Mouse (Mus musculus) small intestine, adult 2 months (tissue): ENCODE results near the gene Tmem147. TPM values are rescaled to one million over a fixed set of nuclear protein-coding genes. Genes with fewer than 3 reads are reported as not detected.
"Not testable (repeated sequence)": the region's sequence is repeated elsewhere in the genome, so short reads cannot be mapped to it uniquely, and the experiment has no call there.

Experiments used
- H3K27ac ChIP-seq: fragments of 200-500 bp; 2 replicates; pipeline ENCODE4 v1.5.1; 2012; ENCODE audit warnings: low read depth, low read length, control low read depth, inconsistent platforms; ENCODE audit not compliant: insufficient read depth
- H3K27me3 ChIP-seq: fragments of 200-500 bp; 2 replicates; pipeline ENCODE4 v1.6.1; 2012; ENCODE audit warnings: mild to moderate bottlenecking, moderate library complexity, low read length, inconsistent platforms; ENCODE audit not compliant: control insufficient read depth, insufficient read depth
- H3K36me3 ChIP-seq: fragments of 200-500 bp; 2 replicates; pipeline ENCODE4 v1.6.1; 2012; ENCODE audit warnings: mild to moderate bottlenecking, low read length, control low read depth, inconsistent platforms; ENCODE audit not compliant: control insufficient read depth, insufficient read depth
- H3K4me1 ChIP-seq: fragments of 200-500 bp; 2 replicates; pipeline ENCODE4 v1.6.1; 2012; ENCODE audit warnings: low read length, inconsistent platforms, mixed read lengths; ENCODE audit not compliant: control insufficient read depth, insufficient read depth, insufficient read length
- H3K4me3 ChIP-seq: fragments of 200-500 bp; 2 replicates; pipeline ENCODE4 v1.5.1; 2012; ENCODE audit warnings: low read depth, mild to moderate bottlenecking, control low read depth, inconsistent platforms, low read length, moderate library complexity
- CTCF ChIP-seq: fragments of 200-500 bp; IDR thresholded peaks from 2 replicates; pipeline ENCODE4 v1.5.1; 2012; ENCODE audit warnings: low read depth, mild to moderate bottlenecking, control low read depth, inconsistent platforms, low read length, moderate library complexity, mixed read lengths; ENCODE audit not compliant: insufficient replicate concordance, insufficient read length; ENCODE audit errors: extremely low read depth
- POLR2A ChIP-seq: fragments of 200-500 bp; IDR thresholded peaks from 2 replicates; pipeline ENCODE4 v1.6.1; 2012; ENCODE audit warnings: low read depth, mild to moderate bottlenecking, control low read depth, inconsistent platforms, low read length, moderate library complexity
- WGBS: fragments of 180-500 bp; shearing (Covaris S2); methylation state at CpG from one replicate; pipeline ENCODE4 v1.1.7; 2018; 5-methylcytosine and 5-hydroxymethylcytosine counted together
- polyA plus RNA-seq: library from polyadenylated mRNA; depleted of rRNA; stranded (reverse); fragments of >200 nt; gene quantifications from 2 replicates; pipeline ENCODE4 v1.2.3, GENCODE M21; 2012

The Tmem147 gene
- polyA plus RNA-seq, 1 experiment: 181 TPM

DNA sequence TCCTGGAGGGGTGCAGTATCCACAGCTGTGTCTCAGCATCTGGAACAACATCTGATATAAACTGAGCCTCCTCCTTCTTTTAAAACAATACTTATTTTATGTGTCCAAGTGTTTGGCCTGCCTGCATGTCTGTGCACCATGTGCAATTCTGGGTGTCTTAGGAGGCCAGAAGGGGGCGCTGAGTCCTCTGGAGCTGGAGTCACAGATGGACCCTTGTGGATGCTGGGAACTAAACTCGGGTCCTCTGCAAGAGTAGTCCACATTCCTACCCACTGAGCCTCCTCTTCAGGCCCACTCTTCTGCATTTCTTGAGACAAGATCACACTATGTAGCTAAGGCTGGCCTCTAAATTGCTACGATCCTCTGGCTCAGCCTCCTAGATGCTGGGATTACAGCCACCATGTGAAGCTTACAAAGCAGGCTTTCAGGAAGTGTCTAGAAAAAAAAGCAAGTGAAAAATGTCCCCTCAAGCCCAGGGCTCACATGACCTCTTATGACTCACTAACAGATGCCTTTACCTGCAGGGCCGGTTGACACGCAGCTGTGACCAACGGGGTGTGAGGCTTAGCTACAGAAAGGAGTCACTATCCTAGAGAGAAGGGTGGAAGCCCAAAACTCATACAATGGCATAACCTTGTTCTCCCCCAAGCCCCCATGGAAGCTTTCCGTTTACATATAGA lies 18.3 kb upstream of the Tmem147 start:
- no peak overlapping the region for H3K4me3 ChIP-seq
- WGBS: 79% methylated on average over 7 of the region's 7 CpGs
- H3K27me3 ChIP-seq: no peaks in the 10 kb centered on the region
- H3K4me1 ChIP-seq: peaks cover 2% of the 10 kb centered on the region; the same call in 1 of the 2 replicates
- H3K36me3 ChIP-seq: no peaks in the 10 kb centered on the region
- TF ChIP-seq CTCF: no peak
- TF ChIP-seq POLR2A: no peak
- H3K27ac ChIP-seq: no peak overlapping the region

DNA sequence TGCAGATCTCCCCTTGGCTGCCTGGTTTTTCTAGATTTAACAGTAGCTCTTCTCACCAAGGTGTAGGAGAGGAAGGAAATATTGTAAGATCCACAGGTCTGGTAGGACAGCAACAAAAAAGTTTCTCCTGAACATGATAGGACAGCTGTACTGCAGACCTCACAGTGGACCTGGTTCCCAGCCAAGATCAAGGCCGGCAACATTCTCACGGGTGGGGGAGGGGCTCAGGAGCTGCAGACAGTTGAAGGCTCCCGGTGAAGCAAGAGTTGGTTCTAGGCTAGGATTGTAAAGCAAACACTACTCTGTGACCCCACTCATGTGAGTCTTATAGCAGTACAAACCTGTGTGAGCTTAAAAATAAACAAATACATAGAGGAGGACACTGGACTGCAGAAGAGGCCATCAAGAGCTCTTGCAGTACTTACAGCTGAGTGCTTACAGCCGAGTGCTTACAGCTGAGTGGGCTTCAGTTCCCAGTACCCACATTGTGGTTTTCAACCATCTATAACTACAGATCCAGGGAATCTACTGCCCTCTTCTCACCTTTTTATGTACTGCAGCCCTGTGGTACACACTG lies 14.8 kb upstream of the Tmem147 start:
- H3K27ac ChIP-seq: no peak overlapping the region
- no peak for TF ChIP-seq POLR2A
- no peaks in the 10 kb centered on the region for H3K27me3 ChIP-seq
- H3K4me1 ChIP-seq: peaks cover 2% of the 10 kb centered on the region; the same call in 1 of the 2 replicates
- H3K36me3 ChIP-seq: no peaks in the 10 kb centered on the region
- no peak overlapping the region for H3K4me3 ChIP-seq
- 32% methylated on average over 4 of the region's 4 CpGs for WGBS

DNA sequence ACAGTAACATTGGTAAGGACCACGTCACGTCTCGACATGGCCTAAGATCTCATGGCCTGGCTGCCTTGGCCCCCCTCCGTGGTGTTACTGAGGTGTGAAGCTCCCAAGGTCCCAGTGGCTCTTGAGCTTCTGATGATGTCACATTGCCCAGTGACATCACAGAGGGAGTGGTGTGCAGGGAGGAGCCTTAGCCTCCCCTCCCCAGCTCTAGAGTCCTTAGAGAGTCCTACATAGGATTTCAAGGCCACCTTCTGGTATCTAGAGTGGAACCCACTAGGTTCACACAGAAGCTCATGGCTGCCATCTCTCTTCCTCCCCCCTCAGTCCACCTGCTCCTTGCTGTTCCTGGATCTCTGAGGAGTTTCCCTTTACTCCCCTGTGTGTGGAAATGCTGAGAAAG lies 14.3 kb upstream of the Tmem147 start, which contains the start of gene Gapdhs:
Gene Gapdhs, minus strand, starts transcription at position 65 of the 400 bp plus-strand sequence.
- H3K36me3 ChIP-seq, H3K4me3 ChIP-seq, H3K4me1 ChIP-seq, H3K27ac ChIP-seq, H3K27me3 ChIP-seq: not testable (repeated sequence)
- WGBS: 100% methylated on average over 1 of the region's 4 CpGs

DNA sequence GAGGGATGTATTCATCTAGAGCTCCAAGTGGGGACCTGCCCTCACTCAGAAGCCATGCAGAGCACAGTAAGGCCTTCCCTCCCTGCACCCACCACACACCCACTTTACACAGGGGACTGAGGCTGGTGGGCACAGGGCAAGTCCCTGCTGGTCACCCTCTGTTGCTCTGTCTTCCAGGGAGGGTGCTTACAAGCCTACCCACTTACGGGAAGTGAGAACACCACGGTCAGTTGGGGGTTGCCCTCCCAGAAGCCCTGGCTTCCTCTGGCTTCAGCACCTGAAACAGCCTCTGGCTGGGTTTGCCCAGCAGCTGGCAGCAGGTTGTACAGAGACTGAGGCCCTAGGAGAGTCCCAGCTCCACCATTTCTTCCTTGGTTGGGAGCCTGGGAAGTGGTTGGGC lies 13.2 kb upstream of the Tmem147 start:
- not testable (repeated sequence) for H3K4me1 ChIP-seq, H3K27me3 ChIP-seq, H3K36me3 ChIP-seq, H3K4me3 ChIP-seq, H3K27ac ChIP-seq
- WGBS: 82% methylated on average over 2 of the region's 2 CpGs

DNA sequence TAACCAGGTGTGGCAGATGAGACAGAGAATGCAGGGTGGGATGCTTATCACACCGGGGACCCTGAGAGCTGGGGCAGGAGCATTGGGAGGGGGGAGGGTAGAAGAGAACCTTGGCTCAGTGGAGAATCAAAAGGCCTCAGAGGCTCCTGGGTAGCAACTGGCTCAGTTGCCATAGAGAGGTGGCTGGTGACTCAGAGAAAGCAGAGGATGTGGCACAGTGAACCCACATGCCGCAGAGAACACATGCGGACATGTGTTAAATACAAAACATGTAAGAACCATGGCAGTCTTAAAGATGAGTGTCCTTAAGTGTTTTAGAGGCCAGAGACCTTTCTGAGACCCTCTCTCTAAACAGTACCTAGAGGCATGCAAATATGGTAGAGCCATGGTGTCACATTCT lies 6.9 kb upstream of the Tmem147 start:
- Histone ChIP-seq H3K36me3 (peaks cover 7% of the 10 kb centered on the region), H3K27ac (no peak overlapping the region), H3K27me3 (no peaks in the 10 kb centered on the region), H3K4me3 (no peak overlapping the region), H3K4me1 (no peaks in the 10 kb centered on the region)
- WGBS: 83% methylated on average over 3 of the region's 3 CpGs
- TF ChIP-seq POLR2A (no peak), CTCF (no peak)

DNA sequence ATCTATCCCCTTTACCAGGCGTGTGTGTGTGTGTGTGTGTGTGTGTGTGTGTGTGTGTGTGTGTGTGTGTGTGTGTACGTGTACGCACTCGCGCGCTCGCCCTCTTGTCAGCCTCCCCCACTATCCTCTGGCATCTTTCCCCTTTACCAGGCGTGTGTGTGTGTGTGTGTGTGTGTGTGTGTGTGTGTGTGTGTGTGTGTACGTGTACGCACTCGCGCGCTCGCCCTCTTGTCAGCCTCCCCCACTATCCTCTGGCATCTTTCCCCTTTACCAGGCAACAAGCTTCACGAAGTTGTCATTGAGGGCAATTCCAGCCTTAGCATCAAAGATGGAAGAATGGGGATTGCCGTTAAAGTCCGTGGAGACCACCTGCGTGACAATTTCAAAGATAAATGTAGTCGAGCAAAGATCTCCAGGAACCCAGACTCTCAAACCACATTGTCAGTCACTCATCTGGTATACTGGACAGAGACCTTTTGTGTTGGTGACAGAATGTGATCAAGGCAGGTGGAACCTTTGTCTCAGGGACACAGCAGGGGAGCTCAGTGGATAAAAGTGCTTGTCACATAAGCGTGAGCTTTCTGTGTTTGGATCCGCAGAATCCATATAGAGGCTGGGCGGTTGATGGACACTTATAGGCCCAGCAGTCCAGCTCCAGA lies 853 bp upstream of the Tmem147 start:
- H3K27me3 ChIP-seq, H3K36me3 ChIP-seq: not testable (repeated sequence)
- 14% methylated on average over 15 of the region's 22 CpGs for WGBS
- Histone ChIP-seq H3K4me1 (peaks cover 16% of the 10 kb centered on the region; the same call in 1 of the 2 replicates), H3K4me3 (peak overlapping the region; percentile 86), H3K27ac (peak overlapping the region; percentile 80)

DNA sequence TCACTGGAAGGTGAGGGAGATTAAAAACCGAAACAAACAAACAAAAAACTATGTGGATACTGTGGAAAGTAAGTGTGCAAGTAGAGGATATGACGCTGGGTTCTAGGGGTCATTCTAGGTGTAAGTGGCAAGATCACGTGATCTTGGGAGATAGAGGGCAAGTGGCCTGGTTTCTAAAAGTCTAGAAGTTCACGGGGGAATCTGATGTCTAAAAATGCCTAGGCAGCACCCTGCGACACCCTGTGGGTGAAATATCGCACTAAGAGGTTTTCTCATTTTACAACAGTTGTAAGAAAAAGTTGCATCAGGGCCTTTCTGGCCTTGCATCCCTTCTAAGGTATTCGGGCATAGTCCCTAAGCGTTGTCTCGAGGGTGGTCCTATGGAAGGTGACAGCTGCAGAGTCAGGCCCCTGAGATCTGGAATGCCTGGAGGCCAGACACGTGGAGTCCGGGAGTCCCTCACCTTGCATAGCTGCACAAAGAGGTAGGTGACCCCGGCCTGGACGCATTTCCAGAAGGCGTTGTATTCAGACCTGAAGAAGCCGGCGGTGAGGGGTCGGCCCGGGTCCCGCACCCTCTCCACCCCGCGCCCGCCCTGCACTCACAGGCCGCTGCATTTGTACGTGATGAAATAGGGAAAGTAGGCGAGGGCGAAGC lies 473 bp downstream of the Tmem147 start:
- Histone ChIP-seq H3K27ac (peak overlapping the region; percentile 26; the same call in 1 of the 2 replicates), H3K27me3 (no peaks in the 10 kb centered on the region), H3K4me3 (peak overlapping the region; percentile 86), H3K4me1 (peaks cover 17% of the 10 kb centered on the region), H3K36me3 (no peaks in the 10 kb centered on the region; the same call in 1 of the 2 replicates)
- WGBS: 2% methylated on average over 26 of the region's 26 CpGs
- TF ChIP-seq POLR2A: no peak
- TF ChIP-seq CTCF: peak; percentile 7; the same call in 1 of the 2 replicates
